Mouse (Mus musculus) bone marrow macrophage, adult 2 months (primary cell): ENCODE measurements around the gene Fam151a.

Experiments used
- CTCF ChIP-seq: IDR thresholded peaks from 2 replicates; pipeline ENCODE4 v1.5.1; 2012; ENCODE audit warnings: low read depth, mild to moderate bottlenecking, low read length, moderate library complexity
- POLR2A ChIP-seq: IDR thresholded peaks from 2 replicates; pipeline ENCODE4 v1.6.1; 2012; ENCODE audit warnings: mild to moderate bottlenecking, low read depth, low read length, borderline replicate concordance

- no peak for TF ChIP-seq POLR2A
- TF ChIP-seq CTCF = no peak
These were observed 32.9 kb upstream of the Fam151a start for GRCm38 (mm10) chr4:106700798-106701197.
